Comparison of ENCODE assay signal across 15 mouse cellular contexts in genomic region chr7:136483237-136483636, GRCm38 (mm10).
"Had no signal": no experiment of that assay in that cellular context is flagged by ENCODE, and none has a peak within 500 bp of the region (broad histone marks: within the 10 kb centered on the region; RNA-seq: fewer than 3 reads in every experiment).

No protein-coding gene starts in this region.

- H3K27ac ChIP-seq: lung, embryonic 15.5 days; macrophage; midbrain, embryonic 13.5 days; midbrain, embryonic 15.5 days; neural tube, embryonic 12.5 days; stomach, embryonic 15.5 days; stomach, postnatal 0 days had no signal

- H3K4me3 ChIP-seq: lung, embryonic 15.5 days; megakaryocyte, embryonic 14.5 days; midbrain, embryonic 13.5 days; midbrain, embryonic 15.5 days; neural tube, embryonic 12.5 days; stomach, embryonic 15.5 days had no signal

- H3K36me3 ChIP-seq: lung, embryonic 15.5 days; midbrain, embryonic 13.5 days; midbrain, embryonic 15.5 days; neural tube, embryonic 12.5 days; stomach, embryonic 15.5 days had no signal

- H3K9ac ChIP-seq: lung, embryonic 15.5 days; midbrain, embryonic 13.5 days; midbrain, embryonic 15.5 days; neural tube, embryonic 12.5 days; stomach, embryonic 15.5 days had no signal

- H3K4me1 ChIP-seq: megakaryocyte, embryonic 14.5 days; stomach, embryonic 15.5 days had no signal

- H3K9me3 ChIP-seq: lung, embryonic 15.5 days; megakaryocyte, embryonic 14.5 days; midbrain, embryonic 13.5 days; midbrain, embryonic 15.5 days; neural tube, embryonic 12.5 days; stomach, embryonic 15.5 days had no signal

- H3K4me2 ChIP-seq: lung, embryonic 15.5 days; midbrain, embryonic 11.5 days; midbrain, embryonic 13.5 days; midbrain, embryonic 15.5 days; neural tube, embryonic 12.5 days; stomach, embryonic 15.5 days had no signal

- DNase-seq: lung, postnatal 14 days; lung, postnatal 36 days; right cerebral cortex, postnatal 14 days; thymus, adult 2 months; thymus, postnatal 25 days; thymus, postnatal 4 days had no signal

- H3K27me3 ChIP-seq: neural tube, embryonic 12.5 days had no signal
